Mouse (Mus musculus): ENCODE measurements at regions not wholly inside any gene's neighbourhood (a gene's known extent, or its start where the extent isn't known, plus 50 kb on each side); places are given as distances from the start of the nearest gene placed in this dataset.
"Not testable (repeated sequence)": the region's sequence is repeated elsewhere in the genome, so short reads cannot be mapped to it uniquely, and the experiment has no call there.

GRCm38 (mm10) chrX:92981141-92981540 is 305.1 kb upstream of the Arx start:
- DNase-seq: no peak

GRCm38 (mm10) chrX:93002236-93002976 is 283.8 kb upstream of the Arx start:
- DNase-seq: no peak

- DNase-seq: peak; percentile 18
Observed at GRCm38 (mm10) chrX:93006681-93007080, 279.6 kb upstream of the Arx start.

DNA sequence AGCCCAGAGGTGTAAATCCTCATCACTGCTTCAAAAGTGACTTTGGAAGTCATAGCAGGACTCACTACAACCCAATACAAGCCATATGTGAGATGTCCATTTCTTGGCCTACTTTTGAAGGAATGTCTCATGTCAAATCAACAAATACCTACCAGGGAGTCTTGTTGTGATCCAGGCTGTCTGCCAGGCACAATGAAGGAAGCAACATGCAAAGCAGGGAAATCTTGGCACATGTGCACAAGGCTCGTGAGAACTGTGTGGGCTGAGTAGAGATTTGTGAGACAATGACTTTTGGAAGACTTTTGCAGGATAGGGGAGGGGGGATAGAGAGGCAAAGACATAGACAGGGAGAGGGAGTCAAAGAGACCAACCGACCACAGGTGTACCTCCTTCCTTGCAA is 274.7 kb upstream of the Arx start:
- no peak for DNase-seq

GRCm38 (mm10) chrX:93016391-93016790 is 269.9 kb upstream of the Arx start:
- DNase-seq: no peak

- DNase-seq: peak; percentile 17
Observed at GRCm38 (mm10) chrX:93041096-93041495, 245.1 kb upstream of the Arx start.

DNA sequence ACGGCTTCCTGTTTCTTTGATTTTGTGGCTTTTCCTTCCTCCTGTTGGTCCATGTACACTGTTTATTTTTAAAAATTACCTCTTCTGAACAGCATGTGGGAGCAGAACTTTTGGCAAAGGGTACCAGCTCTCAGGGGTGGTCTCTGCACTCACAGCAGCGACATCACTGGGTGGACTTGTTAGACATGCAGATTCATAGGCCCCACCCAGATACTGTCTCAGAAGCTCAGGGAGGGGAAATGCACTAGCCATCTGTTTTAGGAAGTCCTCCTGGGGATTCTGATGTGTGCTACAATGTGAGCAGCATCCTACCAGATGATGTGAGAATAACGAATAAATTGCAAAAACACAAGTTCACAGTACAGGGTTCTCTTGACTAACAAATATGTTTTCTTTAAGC is 243.5 kb upstream of the Arx start:
- no peak for DNase-seq

DNA sequence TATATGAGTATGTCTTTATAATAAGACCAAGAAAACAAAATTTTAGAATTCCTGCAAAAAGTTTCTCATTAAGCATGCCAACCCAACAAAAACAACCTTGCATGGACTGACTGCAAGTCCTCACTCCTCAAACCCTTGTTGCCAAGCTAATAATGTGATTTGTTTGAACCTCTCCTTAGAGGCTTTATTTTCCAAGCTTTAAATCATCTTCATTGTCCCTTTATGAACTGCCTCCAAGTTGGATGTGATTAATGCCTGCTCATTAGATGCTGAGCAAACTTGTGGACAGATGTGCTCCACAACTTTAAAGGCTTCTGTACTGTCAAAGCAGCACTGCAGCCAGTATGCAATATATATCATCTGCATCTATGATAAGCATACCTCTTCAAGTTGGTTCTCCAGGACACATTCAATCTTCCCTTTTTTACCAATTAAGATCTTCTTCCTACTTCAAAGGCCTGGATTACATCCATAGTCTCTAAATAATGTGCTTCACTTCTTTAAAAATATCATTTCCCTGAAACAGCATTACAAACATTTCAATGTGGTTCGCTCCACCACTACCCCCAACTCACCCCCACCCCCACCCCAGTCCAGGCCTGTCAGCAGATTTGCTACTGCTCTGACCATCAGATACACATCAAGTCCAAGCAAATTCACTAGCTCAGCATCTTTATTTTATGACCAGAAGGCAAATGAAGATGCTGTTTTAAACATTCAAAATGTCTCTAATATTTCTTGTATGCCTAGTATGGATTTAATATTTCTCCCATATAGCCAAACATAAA is 237.1 kb upstream of the Arx start:
- DNase-seq: no peak

DNA sequence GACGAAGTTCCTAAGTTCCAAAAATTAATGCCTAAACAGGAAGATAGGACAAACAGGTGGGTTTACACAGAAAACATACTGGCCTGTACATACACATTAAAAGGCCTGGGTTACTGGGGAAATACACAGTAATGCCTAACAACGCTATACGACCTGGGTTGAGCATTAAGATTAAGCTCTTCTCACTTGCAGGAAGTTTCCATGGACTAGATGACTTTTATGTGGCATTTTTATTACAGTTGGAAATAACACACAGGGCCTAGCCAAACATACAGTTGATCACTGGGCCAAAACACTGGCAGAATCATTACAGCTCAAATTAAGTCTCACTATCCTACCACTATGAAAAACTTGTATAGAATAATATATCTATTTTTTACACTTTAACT is 236.5 kb upstream of the Arx start:
- no peak for DNase-seq

- no peak for DNase-seq
Observed at GRCm38 (mm10) chrX:93059533-93059932, 226.7 kb upstream of the Arx start.

DNA sequence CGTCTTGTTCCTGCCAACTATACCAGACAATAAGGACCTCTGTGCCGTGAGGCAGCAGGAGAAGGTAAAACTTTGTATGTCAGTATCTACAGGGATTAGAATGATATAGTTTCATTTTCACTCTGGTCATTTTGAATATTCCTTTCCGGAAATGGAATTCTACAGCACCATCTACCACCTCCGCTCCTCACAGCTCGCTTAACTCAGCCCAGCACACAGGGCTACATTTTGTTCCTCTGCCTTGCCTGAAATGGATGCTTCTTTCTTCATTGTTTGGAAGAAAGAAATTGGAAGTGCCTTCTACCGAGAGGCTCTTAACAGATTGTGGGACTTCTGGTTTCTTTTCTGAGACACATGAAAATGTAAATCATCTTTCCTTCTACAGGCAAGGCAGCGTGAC is 217.4 kb upstream of the Arx start:
- DNase-seq: no peak

DNA sequence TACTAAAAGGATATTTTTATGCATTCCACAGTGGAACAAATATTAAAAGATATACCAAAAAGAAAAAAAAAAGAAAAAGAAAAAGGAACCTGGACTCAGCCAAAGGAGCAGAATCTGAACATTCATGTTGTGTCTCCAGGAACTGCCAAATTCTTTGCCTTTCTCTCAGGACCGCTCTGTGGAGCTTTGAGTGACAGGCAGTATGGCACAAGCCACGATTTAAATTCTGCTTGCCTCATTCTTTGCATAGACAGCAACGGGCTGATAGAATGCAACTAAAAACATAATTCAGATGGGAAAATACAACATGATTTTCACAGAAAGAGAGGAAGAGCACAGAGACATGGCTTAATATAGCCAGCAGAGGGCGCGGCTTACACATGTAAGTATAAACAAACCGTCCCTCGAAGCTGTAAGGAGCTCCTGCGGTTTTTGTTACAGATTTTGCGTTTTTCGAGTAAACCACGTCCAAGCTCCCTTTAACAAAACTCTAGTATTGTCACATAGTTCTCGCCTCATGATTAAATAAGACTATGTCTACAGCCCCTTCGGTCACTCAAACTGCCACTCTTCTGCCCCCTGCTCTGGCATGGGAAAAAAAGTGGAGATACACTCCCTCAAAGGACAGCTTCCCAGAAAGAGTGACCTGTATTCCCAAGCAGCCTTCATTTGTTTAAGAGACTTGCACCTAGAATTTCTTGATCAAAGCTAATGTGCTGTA is 216.5 kb upstream of the Arx start:
- peak; percentile 59 for DNase-seq

DNA sequence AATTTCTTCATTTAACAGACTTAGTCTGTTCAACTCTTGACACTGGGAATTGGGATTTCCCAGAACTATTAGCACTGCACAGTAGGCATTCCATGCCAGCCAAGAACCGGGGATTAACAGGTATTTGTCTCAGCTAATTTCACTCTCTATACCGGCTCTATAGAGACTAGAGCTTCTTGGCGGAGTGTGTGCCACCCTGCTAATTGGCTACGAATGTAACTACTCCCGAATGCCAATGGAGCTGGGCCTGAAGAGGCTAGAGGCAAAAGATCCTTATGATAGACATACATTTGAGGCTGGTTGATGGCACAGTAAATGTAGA is 216.0 kb upstream of the Arx start:
- DNase-seq: no peak

GRCm38 (mm10) chrX:93088976-93089375 is 197.3 kb upstream of the Arx start:
- DNase-seq: no peak

GRCm38 (mm10) chrX:93097551-93097950 is 188.7 kb upstream of the Arx start:
- DNase-seq: no peak

GRCm38 (mm10) chrX:93107930-93108567 is 178.2 kb upstream of the Arx start:
- DNase-seq: no peak

- not testable (repeated sequence) for DNase-seq
Observed at GRCm38 (mm10) chrX:93154367-93154766, 131.9 kb upstream of the Arx start.

GRCm38 (mm10) chrX:93159105-93159504 is 127.1 kb upstream of the Arx start:
- no peak for DNase-seq

DNA sequence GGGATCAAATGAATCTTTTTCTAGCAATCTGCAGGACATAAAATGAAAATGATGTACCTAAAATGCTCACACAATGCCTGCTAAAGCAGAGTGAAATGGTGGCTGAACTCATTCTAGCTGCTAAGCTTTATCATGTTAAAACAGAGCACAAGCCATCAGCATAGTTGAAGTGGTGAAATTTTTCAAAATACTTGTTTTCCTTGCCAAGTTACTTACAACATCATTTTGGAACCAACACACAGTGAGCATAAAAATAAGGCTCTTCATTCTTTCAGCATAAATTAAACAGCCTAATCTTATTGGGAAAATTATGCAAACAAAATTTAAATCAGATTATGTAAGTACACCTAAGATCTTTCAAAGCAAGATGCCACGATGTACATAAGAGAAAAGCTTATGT is 125.3 kb upstream of the Arx start:
- no peak for DNase-seq
